In the genomic region with DNA sequence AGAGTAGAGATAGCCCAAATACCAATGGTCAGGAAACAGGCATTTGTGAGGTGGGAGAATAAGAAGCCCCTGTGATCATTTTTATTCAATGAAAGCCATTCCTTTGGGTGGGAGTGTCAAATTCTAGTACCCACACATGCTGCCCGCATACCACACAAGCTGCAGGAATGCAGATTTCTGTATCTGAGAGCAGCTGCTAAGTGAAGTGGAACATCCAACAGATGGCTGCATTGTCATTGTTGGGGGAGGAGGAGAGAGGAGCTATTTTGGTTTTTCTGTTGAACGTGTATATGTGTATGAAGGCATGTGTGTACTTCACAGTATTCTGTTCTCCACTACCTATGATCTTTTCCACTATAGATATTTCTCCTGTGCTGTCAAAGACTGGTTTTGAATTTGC, we compare ENCODE assay signal across 8 mouse cellular contexts.
DNase-seq lines count a peak whose midpoint lies in the region; ATAC-seq lines count a peak whose summit lies in the region.

No protein-coding gene starts in this region.

- H3K4me2 ChIP-seq in limb, embryonic 13.5 days (replicated peaks): no peak overlapping the region
- no peak overlapping the region for H3K4me2 ChIP-seq in hindbrain, embryonic 16.5 days (ENCODE audit: low read length)
- no peak overlapping the region for H3K4me2 ChIP-seq in midbrain, embryonic 13.5 days (replicated peaks)

- H3K9me3 ChIP-seq in limb, embryonic 13.5 days: no peaks in the 10 kb centered on the region
- H3K9me3 ChIP-seq in limb, embryonic 10.5 days (replicated peaks): no peaks in the 10 kb centered on the region
- no peaks in the 10 kb centered on the region for H3K9me3 ChIP-seq in hindbrain, embryonic 16.5 days (ENCODE audit: control insufficient read depth, low read length)
- H3K9me3 ChIP-seq in midbrain, embryonic 13.5 days: no peaks in the 10 kb centered on the region

- H3K27ac ChIP-seq in limb, embryonic 13.5 days: no peak overlapping the region
- no peak overlapping the region for H3K27ac ChIP-seq in limb, embryonic 10.5 days
- no peak overlapping the region for H3K27ac ChIP-seq in hindbrain, embryonic 16.5 days (ENCODE audit: low read depth, low read length)
- H3K27ac ChIP-seq in midbrain, embryonic 13.5 days: no peak overlapping the region

- no peak overlapping the region for H3K9ac ChIP-seq in limb, embryonic 13.5 days
- H3K9ac ChIP-seq in hindbrain, embryonic 16.5 days (ENCODE audit: low read depth, low read length): no peak overlapping the region
- H3K9ac ChIP-seq in midbrain, embryonic 13.5 days (replicated peaks): no peak overlapping the region

- H3K4me3 ChIP-seq in limb, embryonic 13.5 days: no peak overlapping the region
- H3K4me3 ChIP-seq in limb, embryonic 10.5 days: no peak overlapping the region
- no peak overlapping the region for H3K4me3 ChIP-seq in hindbrain, embryonic 16.5 days (ENCODE audit: low read length)
- H3K4me3 ChIP-seq in midbrain, embryonic 13.5 days (replicated peaks): no peak overlapping the region

- no peak for DNase-seq in limb, embryonic 10.5 days (ENCODE audit: low spot score)
- peak; percentile 43 to 58 for DNase-seq in cerebellum, postnatal 14 days
- DNase-seq in adrenal gland, postnatal 36 days: no peak
- no peak for DNase-seq in c-Kit-positive CD71-positive TER-119-positive erythroid progenitor cells, embryonic 14.5 days (ENCODE audit: low spot score)

- WGBS in limb, embryonic 13.5 days: 49% methylated on average over 2 of the region's 2 CpGs
- WGBS in limb, embryonic 10.5 days: 77% methylated on average over 2 of the region's 2 CpGs
- WGBS in hindbrain, embryonic 16.5 days: 9% methylated on average over 2 of the region's 2 CpGs
- WGBS in midbrain, embryonic 13.5 days: 0% methylated on average over 2 of the region's 2 CpGs

- no peaks in the 10 kb centered on the region for H3K27me3 ChIP-seq in limb, embryonic 13.5 days
- no peaks in the 10 kb centered on the region for H3K27me3 ChIP-seq in limb, embryonic 10.5 days (ENCODE audit: low read depth, poor library complexity, severe bottlenecking)
- no peaks in the 10 kb centered on the region for H3K27me3 ChIP-seq in hindbrain, embryonic 16.5 days (replicated peaks; ENCODE audit: control insufficient read depth, insufficient read depth, low read length)
- no peaks in the 10 kb centered on the region for H3K27me3 ChIP-seq in midbrain, embryonic 13.5 days

- ATAC-seq in limb, embryonic 13.5 days (ENCODE audit: low FRiP score, low read depth): peak; percentile 64; the same call in 1 of the 2 replicates
- ATAC-seq in hindbrain, embryonic 16.5 days: peak; percentile 85
- peak; percentile 63 for ATAC-seq in midbrain, embryonic 13.5 days
- no peak for ATAC-seq in CD4-positive, CD25-positive, alpha-beta regulatory T cell, adult 4 months

- no peaks in the 10 kb centered on the region for H3K4me1 ChIP-seq in limb, embryonic 13.5 days
- no peaks in the 10 kb centered on the region for H3K4me1 ChIP-seq in limb, embryonic 10.5 days
- no peaks in the 10 kb centered on the region; the same call in 1 of the 2 replicates for H3K4me1 ChIP-seq in hindbrain, embryonic 16.5 days (ENCODE audit: control insufficient read depth, insufficient read depth, low read depth, low read length)
- peaks cover 6% of the 10 kb centered on the region; the same call in 1 of the 2 replicates for H3K4me1 ChIP-seq in midbrain, embryonic 13.5 days (replicated peaks)

- H3K36me3 ChIP-seq in limb, embryonic 13.5 days: no peaks in the 10 kb centered on the region
- no peaks in the 10 kb centered on the region for H3K36me3 ChIP-seq in limb, embryonic 10.5 days
- no peaks in the 10 kb centered on the region for H3K36me3 ChIP-seq in hindbrain, embryonic 16.5 days (ENCODE audit: control insufficient read depth, insufficient read depth, low read length)
- H3K36me3 ChIP-seq in midbrain, embryonic 13.5 days: no peaks in the 10 kb centered on the region

Comparison
In these comparisons a context has a peak if more than half of its experiments do, and no peak if none do; other contexts are left out.
1. DNase-seq: peak in cerebellum, postnatal 14 days (2 of 2); none in limb, embryonic 10.5 days (single experiment), adrenal gland, postnatal 36 days (0 of 2) and c-Kit-positive CD71-positive TER-119-positive erythroid progenitor cells, embryonic 14.5 days (single experiment).